Mouse (Mus musculus) heart, adult 2 months (tissue): ENCODE results near the gene Podxl2. TPM values are rescaled to one million over a fixed set of nuclear protein-coding genes. Genes with fewer than 3 reads are reported as not detected.

Source experiments
- DNase-seq, 2 experiments: peaks; one replicate each; pipeline ENCODE4 v3.0.0; 2021
- H3K27ac ChIP-seq: fragments of 200-600 bp; 2 replicates; pipeline ENCODE4 v1.8.1; 2022
- H3K27me3 ChIP-seq: fragments of 200-500 bp; 2 replicates; pipeline ENCODE4 v1.6.1; 2012; ENCODE audit warnings: mild to moderate bottlenecking, low read length, inconsistent platforms, mixed read lengths; ENCODE audit not compliant: control insufficient read depth, insufficient read depth
- H3K36me3 ChIP-seq: fragments of 200-500 bp; 2 replicates; pipeline ENCODE4 v1.6.1; 2012; ENCODE audit warnings: low read length, inconsistent platforms; ENCODE audit not compliant: control insufficient read depth, insufficient read depth
- H3K4me1 ChIP-seq: fragments of 200-500 bp; 2 replicates; pipeline ENCODE4 v1.6.1; 2011; ENCODE audit warnings: low read length; ENCODE audit not compliant: control insufficient read depth, insufficient read depth
- H3K4me3 ChIP-seq: fragments of 200-600 bp; 2 replicates; pipeline ENCODE4 v1.8.1; 2022
- H3K79me2 ChIP-seq: fragments of 200-500 bp; replicated peaks from 2 replicates; pipeline ENCODE4 v1.6.1; 2012; ENCODE audit warnings: mild to moderate bottlenecking, inconsistent platforms, low read length, moderate library complexity, mixed read lengths; ENCODE audit not compliant: control insufficient read depth, insufficient read depth
- H3K9ac ChIP-seq: fragments of 200-500 bp; 2 replicates; pipeline ENCODE4 v1.6.1; 2012; ENCODE audit warnings: low read depth, mild to moderate bottlenecking, control low read depth, inconsistent platforms, low read length, mixed read lengths
- CTCF ChIP-seq: fragments of 200-600 bp; IDR thresholded peaks from 2 replicates; pipeline ENCODE4 v1.8.1; 2022; ENCODE audit warnings: antibody characterized with exemption, mild to moderate bottlenecking, moderate library complexity
- EP300 ChIP-seq: fragments of 200-500 bp; IDR thresholded peaks from 2 replicates; pipeline ENCODE4 v1.6.1; 2011; ENCODE audit warnings: low read depth, low read length, control low read depth; ENCODE audit not compliant: insufficient read depth
- POLR2A ChIP-seq: fragments of 200-500 bp; IDR thresholded peaks from 2 replicates; pipeline ENCODE4 v1.6.1; 2011; ENCODE audit warnings: mild to moderate bottlenecking, low read depth, low read length, control low read depth; ENCODE audit not compliant: insufficient read depth
- WGBS: fragments of 180-500 bp; shearing (Covaris S2); methylation state at CpG from one replicate; pipeline ENCODE4 v1.1.7; 2018; 5-methylcytosine and 5-hydroxymethylcytosine counted together
- intact Hi-C: fragments of 180-260 bp; cut with DNase I; formaldehyde crosslinking; loops from one replicate; pipeline ENCODE4 v1.15.1; 2025
- polyA plus RNA-seq: library from polyadenylated mRNA; depleted of rRNA; stranded (reverse); fragments of >200 nt; gene quantifications from 2 replicates; pipeline ENCODE4 v1.2.3, GENCODE M21; 2012
- total RNA-seq, 2 experiments: library from RNA; stranded (reverse); gene quantifications; 2 replicates each; pipeline ENCODE4 v1.2.3; 2021

Gene Podxl2
- total and polyA plus RNA-seq, 3 experiments, result 13.1 to 26.2 (median 15.9) TPM

GRCm38 (mm10) chr6:88913022-88913421, 38.2 kb upstream of the Podxl2 start:
- no peaks in the 10 kb centered on the region; the same call in 1 of the 2 replicates for H3K4me1 ChIP-seq
- TF ChIP-seq EP300 (peak; percentile 59; the same call in 1 of the 2 replicates), CTCF (no peak), POLR2A (no peak)
- H3K4me3 ChIP-seq, result no peak overlapping the region
- DNase-seq, result peak in 1 of 2 experiments; percentile 68
- intact Hi-C loops, result no loop called here
- H3K27me3 ChIP-seq, result no peaks in the 10 kb centered on the region
- H3K79me2 ChIP-seq, result no peaks in the 10 kb centered on the region
- 61% methylated on average over 4 of the region's 4 CpGs for WGBS
- no peak overlapping the region for H3K27ac ChIP-seq
- no peaks in the 10 kb centered on the region for H3K36me3 ChIP-seq
- no peak overlapping the region for H3K9ac ChIP-seq

DNA sequence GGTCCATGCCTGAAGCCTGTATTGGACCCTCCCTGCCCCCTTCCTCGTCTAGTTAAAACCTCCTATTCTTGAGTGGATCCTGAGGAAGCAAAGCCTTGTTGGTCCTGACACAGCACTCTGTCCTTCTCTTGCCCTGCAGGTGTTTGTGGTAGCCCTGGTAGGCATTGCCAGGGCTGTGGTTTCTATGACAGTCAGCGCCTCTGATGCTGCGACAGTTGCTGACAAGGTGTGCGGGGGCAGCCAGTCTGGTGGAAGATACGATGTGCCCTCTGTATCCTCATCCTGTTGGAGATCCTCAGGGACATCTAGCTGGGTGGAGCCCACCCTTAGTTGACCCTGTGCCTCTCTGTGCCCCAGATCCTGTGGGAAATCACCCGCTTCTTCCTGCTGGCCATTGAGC, 34.3 kb upstream of the Podxl2 start:
- Histone ChIP-seq H3K4me1 (peaks cover 18% of the 10 kb centered on the region), H3K36me3 (no peaks in the 10 kb centered on the region), H3K27ac (no peak overlapping the region), H3K27me3 (no peaks in the 10 kb centered on the region), H3K9ac (no peak overlapping the region), H3K4me3 (no peak overlapping the region), H3K79me2 (no peaks in the 10 kb centered on the region)
- DNase-seq, result no peak
- no peak for TF ChIP-seq EP300
- no peak for TF ChIP-seq POLR2A
- TF ChIP-seq CTCF, result no peak
- 83% methylated on average over 6 of the region's 6 CpGs for WGBS
- intact Hi-C loops, result no loop called here

- H3K27me3 ChIP-seq, result no peaks in the 10 kb centered on the region
- H3K9ac ChIP-seq, result no peak overlapping the region
- H3K27ac ChIP-seq, result no peak overlapping the region
- H3K36me3 ChIP-seq, result no peaks in the 10 kb centered on the region
- peak; percentile 55 to 60 for DNase-seq
- 6% methylated on average over 16 of the region's 16 CpGs for WGBS
- TF ChIP-seq EP300, result peak; percentile 74; the same call in 1 of the 2 replicates
- TF ChIP-seq CTCF, result no peak; the same call in none of the 2 replicates
- intact Hi-C loops, result no loop called here
- H3K4me1 ChIP-seq, result peaks cover 25% of the 10 kb centered on the region
- no peaks in the 10 kb centered on the region for H3K79me2 ChIP-seq
- H3K4me3 ChIP-seq, result no peak overlapping the region
Observed at GRCm38 (mm10) chr6:88906369-88907108, 31.7 kb upstream of the Podxl2 start.

GRCm38 (mm10) chr6:88905042-88905441, 30.2 kb upstream of the Podxl2 start:
- TF ChIP-seq CTCF, result no peak
- TF ChIP-seq POLR2A, result no peak
- no peak for TF ChIP-seq EP300
- peaks cover 28% of the 10 kb centered on the region for H3K4me1 ChIP-seq
- H3K27ac ChIP-seq, result no peak overlapping the region; the same call in 1 of the 2 replicates
- no peak overlapping the region for H3K4me3 ChIP-seq
- H3K79me2 ChIP-seq, result no peaks in the 10 kb centered on the region
- no peaks in the 10 kb centered on the region for H3K36me3 ChIP-seq
- intact Hi-C loops, result no loop called here
- H3K9ac ChIP-seq, result no peak overlapping the region
- H3K27me3 ChIP-seq, result no peaks in the 10 kb centered on the region
- DNase-seq, result no peak
- 87% methylated on average over 7 of the region's 7 CpGs for WGBS

- Histone ChIP-seq H3K9ac (no peak overlapping the region), H3K4me3 (no peak overlapping the region), H3K27ac (no peak overlapping the region; the same call in 1 of the 2 replicates), H3K36me3 (no peaks in the 10 kb centered on the region), H3K79me2 (no peaks in the 10 kb centered on the region), H3K27me3 (no peaks in the 10 kb centered on the region), H3K4me1 (peaks cover 28% of the 10 kb centered on the region)
- TF ChIP-seq EP300, result no peak
- WGBS, result 50% methylated on average over 4 of the region's 4 CpGs
- intact Hi-C loops, result loop anchor here (5.0 kb wide), 1 partner anchor 1092 kb away; the partner anchor contains the start of gene Rab43
- DNase-seq, result no peak
Observed at GRCm38 (mm10) chr6:88904456-88904974, 29.7 kb upstream of the Podxl2 start.

- WGBS, result 66% methylated on average over 5 of the region's 5 CpGs
- H3K4me3 ChIP-seq, result peak overlapping the region; percentile 74
- intact Hi-C loops, result loop anchor here (5.0 kb wide), 1 partner anchor 1091 kb away; the partner anchor contains the start of gene Rab43
- no peaks in the 10 kb centered on the region for H3K79me2 ChIP-seq
- no peaks in the 10 kb centered on the region for H3K36me3 ChIP-seq
- TF ChIP-seq POLR2A (no peak), EP300 (no peak), CTCF (no peak)
- H3K27ac ChIP-seq, result peak overlapping the region; percentile 97
- H3K4me1 ChIP-seq, result peaks cover 28% of the 10 kb centered on the region
- DNase-seq, result no peak
- H3K9ac ChIP-seq, result no peak overlapping the region; the same call in 1 of the 2 replicates
- no peaks in the 10 kb centered on the region for H3K27me3 ChIP-seq
Observed at GRCm38 (mm10) chr6:88903708-88904107, 28.9 kb upstream of the Podxl2 start.
